Mouse (Mus musculus): ENCODE data around the gene Gldc. TPM values are rescaled to one million over a fixed set of nuclear protein-coding genes. Genes with fewer than 3 reads are reported as not detected.

Gldc gene
- polyA plus RNA-seq, 1 experiment, result not detected

DNA sequence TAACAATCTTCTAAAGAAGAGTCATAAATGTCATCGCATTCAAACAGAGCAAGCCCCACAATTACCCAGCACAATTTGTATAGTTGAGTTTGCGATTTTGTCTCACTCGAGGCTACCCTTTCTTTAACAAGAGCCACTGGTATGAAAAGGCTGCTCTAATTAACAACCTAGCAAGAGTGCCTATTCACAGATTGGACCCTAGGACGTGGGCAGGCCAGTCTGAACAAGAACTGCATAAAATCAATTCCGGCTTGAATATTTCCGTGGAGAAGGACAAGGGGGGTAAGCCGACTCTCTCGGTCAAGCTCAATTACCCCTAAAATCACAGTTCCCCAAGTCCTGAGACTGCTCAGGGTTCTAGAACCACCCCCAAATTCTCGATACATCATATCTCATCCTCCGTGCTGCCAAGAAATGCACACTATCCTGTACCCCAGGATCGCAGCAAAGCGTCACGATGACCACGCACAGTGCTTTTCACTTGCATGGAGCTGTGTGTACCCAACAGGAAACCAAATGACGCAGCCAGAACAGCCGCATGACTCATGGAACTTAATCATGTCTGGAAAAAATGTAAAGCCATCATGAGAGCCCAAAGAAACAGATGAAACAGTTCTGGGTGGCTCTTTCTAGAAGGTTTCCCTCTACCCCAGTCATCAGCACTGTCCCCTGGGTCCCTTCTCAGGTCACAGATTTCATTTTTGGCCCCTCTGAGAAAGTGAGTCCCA, 62.1 kb downstream of the Gldc start:
- Histone ChIP-seq H3K4me1 (peaks cover 17% of the 10 kb centered on the region), H3K27me3 (replicated peaks) (peaks cover 9% of the 10 kb centered on the region), H3K9me3 (peaks cover 7% of the 10 kb centered on the region; the same call in 1 of the 2 replicates), H3K4me3 (replicated peaks) (peak overlapping the region; percentile 53), H3K36me3 (replicated peaks; ENCODE audit: low read length) (no peaks in the 10 kb centered on the region)
- no peak for TF ChIP-seq GATA1 (IDR thresholded peaks at IDR 0.05; ENCODE audit: borderline replicate concordance, low read length)
- no peak for TF ChIP-seq FLI1 (IDR thresholded peaks at IDR 0.05; ENCODE audit: low read length)

DNA sequence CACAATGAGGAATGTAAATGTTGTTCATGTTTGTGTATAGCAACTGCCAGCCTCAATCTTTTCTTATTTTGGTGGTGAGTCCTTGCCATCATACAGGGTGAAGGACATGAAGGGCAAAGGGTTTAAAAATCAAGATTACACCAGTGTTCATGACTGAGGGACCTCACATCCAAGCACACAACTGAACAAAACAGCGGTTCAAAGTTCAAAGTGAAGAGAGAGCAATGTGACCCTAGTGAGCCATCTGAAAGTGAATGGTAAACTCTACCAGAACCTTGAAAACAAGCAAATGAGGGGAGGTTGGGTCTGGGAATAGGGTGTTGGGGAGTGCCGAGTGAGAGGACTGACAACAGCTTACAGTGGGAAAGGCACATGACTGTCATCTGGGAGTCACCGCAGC, 63.8 kb downstream of the Gldc start:
- peaks cover 8% of the 10 kb centered on the region; the same call in 1 of the 2 replicates for H3K9me3 ChIP-seq
- peaks cover 8% of the 10 kb centered on the region; the same call in 1 of the 2 replicates for H3K4me1 ChIP-seq
- H3K36me3 ChIP-seq (replicated peaks; ENCODE audit: low read length), result no peaks in the 10 kb centered on the region
- no peak for TF ChIP-seq FLI1 (IDR thresholded peaks at IDR 0.05; ENCODE audit: low read length)
- TF ChIP-seq GATA1 (IDR thresholded peaks at IDR 0.05; ENCODE audit: borderline replicate concordance, low read length), result no peak
- H3K4me3 ChIP-seq (replicated peaks), result no peak overlapping the region
- H3K27me3 ChIP-seq (replicated peaks), result peaks cover 9% of the 10 kb centered on the region

DNA sequence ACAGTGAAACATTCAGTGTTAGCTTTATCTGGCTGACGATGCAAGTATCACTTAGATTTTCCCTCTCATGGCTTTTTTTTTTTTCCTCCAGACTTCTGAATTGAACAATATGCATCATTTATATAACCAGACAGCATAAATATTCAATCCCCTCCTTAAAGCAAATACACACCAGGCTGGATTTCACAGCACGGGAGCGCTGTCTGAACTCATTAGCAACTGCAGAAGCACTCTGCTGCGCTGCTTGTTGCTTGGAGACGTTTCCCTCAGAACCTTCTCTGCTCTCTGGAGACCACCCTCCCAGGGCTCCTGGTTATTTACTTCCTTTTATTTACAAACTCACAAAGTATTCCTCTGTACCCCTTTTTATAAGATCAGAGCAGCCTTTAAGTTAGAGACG, 66.1 kb downstream of the Gldc start:
- no peaks in the 10 kb centered on the region for H3K36me3 ChIP-seq (replicated peaks; ENCODE audit: low read length)
- H3K9me3 ChIP-seq, result peaks cover 17% of the 10 kb centered on the region
- H3K4me1 ChIP-seq, result peaks cover 12% of the 10 kb centered on the region
- H3K4me3 ChIP-seq (replicated peaks), result no peak overlapping the region
- TF ChIP-seq FLI1 (IDR thresholded peaks at IDR 0.05; ENCODE audit: low read length), result no peak
- TF ChIP-seq GATA1 (IDR thresholded peaks at IDR 0.05; ENCODE audit: borderline replicate concordance, low read length), result no peak
- peaks cover 6% of the 10 kb centered on the region for H3K27me3 ChIP-seq (replicated peaks)

DNA sequence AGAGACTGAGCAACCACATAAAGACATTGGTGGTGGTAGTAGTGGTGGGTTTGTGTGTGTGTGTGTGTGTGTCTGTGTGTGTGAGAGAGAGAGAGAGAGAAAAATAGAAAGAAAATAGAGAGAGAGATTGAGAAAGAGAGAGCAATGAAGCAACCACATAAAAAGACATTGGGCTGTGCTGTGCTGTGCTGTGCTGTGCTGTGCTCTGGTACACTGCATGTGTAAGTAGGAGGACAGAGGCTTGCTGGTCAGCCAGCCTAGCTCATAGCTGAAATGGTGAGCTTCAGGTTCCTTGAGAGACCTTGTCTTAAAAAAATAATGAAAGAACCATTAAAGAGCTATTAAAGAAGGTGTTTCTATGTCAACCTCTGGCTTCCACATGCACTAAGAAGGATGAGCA, 66.6 kb downstream of the Gldc start:
- peaks cover 11% of the 10 kb centered on the region for H3K4me1 ChIP-seq
- H3K9me3 ChIP-seq, result peaks cover 16% of the 10 kb centered on the region
- H3K27me3 ChIP-seq (replicated peaks), result peaks cover 5% of the 10 kb centered on the region
- H3K4me3 ChIP-seq (replicated peaks), result no peak overlapping the region
- no peaks in the 10 kb centered on the region for H3K36me3 ChIP-seq (replicated peaks; ENCODE audit: low read length)
- TF ChIP-seq FLI1 (IDR thresholded peaks at IDR 0.05; ENCODE audit: low read length), result no peak
- no peak for TF ChIP-seq GATA1 (IDR thresholded peaks at IDR 0.05; ENCODE audit: borderline replicate concordance, low read length)

DNA sequence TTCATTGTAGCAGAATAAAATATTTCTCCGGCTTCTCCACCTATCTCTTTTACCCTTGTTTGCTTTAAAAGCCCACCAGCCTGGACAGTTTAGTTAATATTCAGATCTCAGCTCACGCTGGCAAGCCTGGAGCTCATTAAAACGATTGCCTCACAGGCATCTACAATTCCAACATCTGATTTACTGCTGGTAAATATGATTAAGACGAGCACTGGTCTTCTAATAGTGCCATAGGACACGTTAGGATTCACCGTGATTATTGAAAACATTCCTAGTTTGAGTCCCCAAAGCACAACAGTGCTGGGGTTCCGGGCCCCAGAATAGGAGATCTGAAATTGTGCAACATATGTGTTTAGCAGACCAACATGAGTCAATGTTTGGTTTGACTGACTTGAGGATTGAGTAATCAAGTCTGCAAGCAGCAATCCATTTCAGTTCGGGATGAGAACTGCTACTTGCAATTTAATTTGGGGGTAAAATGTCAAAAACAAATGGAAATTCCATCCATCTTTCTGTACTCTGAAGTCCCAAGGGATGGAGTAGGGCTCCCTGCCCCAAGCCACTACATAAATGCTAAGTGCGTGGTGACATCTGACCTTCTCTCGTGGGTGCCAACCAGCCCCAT, 67.9 kb downstream of the Gldc start:
- Histone ChIP-seq H3K4me1 (peaks cover 4% of the 10 kb centered on the region), H3K36me3 (replicated peaks; ENCODE audit: low read length) (no peaks in the 10 kb centered on the region), H3K4me3 (replicated peaks) (no peak overlapping the region), H3K9me3 (peaks cover 15% of the 10 kb centered on the region), H3K27me3 (replicated peaks) (peaks cover 3% of the 10 kb centered on the region)
- TF ChIP-seq GATA1 (IDR thresholded peaks at IDR 0.05; ENCODE audit: borderline replicate concordance, low read length) (no peak), FLI1 (IDR thresholded peaks at IDR 0.05; ENCODE audit: low read length) (no peak)

DNA sequence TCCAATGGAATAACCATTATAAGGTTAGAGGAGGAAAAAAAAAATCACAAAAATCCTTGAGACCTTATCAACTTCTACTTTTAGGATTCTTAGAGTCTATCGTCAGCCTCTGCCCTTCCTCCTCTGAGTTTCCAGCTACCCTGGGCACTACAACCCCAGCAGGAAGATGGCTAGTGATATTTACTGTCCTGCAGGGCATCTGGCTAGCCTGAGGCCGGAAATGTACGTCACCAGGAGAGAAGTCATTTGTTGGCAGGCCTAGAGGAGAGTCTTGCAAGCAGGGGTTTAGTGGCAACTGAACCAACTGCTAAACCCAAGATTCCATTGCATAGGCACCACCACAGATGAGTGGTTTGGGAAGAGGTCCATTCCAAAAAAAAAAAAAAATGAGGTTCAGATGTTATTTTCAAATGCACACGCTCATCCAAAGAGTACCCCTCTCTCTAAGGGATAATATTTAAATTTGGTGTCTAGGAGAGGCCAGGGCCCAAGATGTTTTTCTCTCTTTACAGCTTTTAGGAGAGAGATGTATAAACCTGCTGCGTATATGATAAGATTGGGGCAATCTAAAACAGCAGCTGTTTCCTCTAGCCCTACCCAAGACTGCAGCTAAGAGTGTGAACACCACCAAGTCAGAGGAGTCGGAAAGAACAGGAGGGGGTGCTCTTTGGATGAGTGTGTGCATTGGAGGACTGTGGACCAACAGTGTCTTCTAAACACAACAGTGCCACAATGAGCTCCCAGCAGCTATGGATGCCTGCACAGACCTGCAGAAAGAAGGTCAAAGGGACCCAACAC, 70.0 kb downstream of the Gldc start:
- Histone ChIP-seq H3K9me3 (peaks cover 23% of the 10 kb centered on the region), H3K4me3 (replicated peaks) (no peak overlapping the region), H3K27me3 (replicated peaks) (no peaks in the 10 kb centered on the region), H3K4me1 (peaks cover 4% of the 10 kb centered on the region), H3K36me3 (replicated peaks; ENCODE audit: low read length) (no peaks in the 10 kb centered on the region)
- TF ChIP-seq GATA1 (IDR thresholded peaks at IDR 0.05; ENCODE audit: borderline replicate concordance, low read length) (no peak), FLI1 (IDR thresholded peaks at IDR 0.05; ENCODE audit: low read length) (no peak)

DNA sequence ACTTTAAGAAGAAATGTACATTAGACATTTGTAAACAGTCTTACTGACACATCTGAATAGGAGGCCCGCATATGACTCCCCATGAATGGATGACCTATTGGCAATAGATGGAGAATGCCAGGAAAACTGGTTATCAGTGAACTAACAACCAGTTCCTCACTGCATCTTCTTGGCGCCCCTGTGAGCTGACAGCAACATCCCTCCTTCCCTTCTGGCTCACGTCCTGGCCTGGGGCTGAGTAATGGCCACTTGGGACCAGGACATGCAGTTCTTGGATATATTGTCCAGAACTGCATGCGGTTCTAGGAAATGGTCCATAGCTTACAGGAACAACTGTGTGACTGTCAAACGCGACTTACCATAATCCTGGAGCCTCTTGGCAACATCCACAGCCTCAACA, 72.6 kb downstream of the Gldc start:
- peaks cover 13% of the 10 kb centered on the region for H3K36me3 ChIP-seq (replicated peaks; ENCODE audit: low read length)
- H3K4me1 ChIP-seq, result peaks cover 4% of the 10 kb centered on the region
- no peaks in the 10 kb centered on the region for H3K27me3 ChIP-seq (replicated peaks)
- TF ChIP-seq FLI1 (IDR thresholded peaks at IDR 0.05; ENCODE audit: low read length), result no peak
- TF ChIP-seq GATA1 (IDR thresholded peaks at IDR 0.05; ENCODE audit: borderline replicate concordance, low read length), result no peak
- peaks cover 45% of the 10 kb centered on the region for H3K9me3 ChIP-seq
- H3K4me3 ChIP-seq (replicated peaks), result no peak overlapping the region

DNA sequence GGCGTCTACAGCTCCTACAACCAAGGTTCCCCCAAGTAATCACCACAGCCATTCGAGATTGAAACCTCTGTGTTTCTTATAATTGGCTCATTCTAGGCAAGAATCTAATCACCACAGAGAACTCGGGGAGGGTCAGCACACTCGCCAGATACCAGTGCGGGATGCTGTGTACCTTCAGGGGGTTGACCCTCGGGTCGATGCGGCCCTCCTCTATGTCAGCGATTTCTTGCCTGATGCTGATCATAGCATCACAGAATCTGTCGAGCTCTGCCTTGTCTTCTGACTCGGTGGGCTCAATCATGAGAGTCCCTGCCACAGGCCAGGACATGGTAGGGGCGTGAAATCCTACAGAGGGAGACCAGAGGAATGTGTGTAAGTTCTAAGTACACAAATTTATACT, 74.7 kb downstream of the Gldc start:
- Histone ChIP-seq H3K9me3 (peaks cover 36% of the 10 kb centered on the region), H3K4me1 (peaks cover 2% of the 10 kb centered on the region), H3K27me3 (replicated peaks) (no peaks in the 10 kb centered on the region), H3K4me3 (replicated peaks) (no peak overlapping the region), H3K36me3 (replicated peaks; ENCODE audit: low read length) (peaks cover 33% of the 10 kb centered on the region)
- no peak for TF ChIP-seq FLI1 (IDR thresholded peaks at IDR 0.05; ENCODE audit: low read length)
- TF ChIP-seq GATA1 (IDR thresholded peaks at IDR 0.05; ENCODE audit: borderline replicate concordance, low read length), result no peak

DNA sequence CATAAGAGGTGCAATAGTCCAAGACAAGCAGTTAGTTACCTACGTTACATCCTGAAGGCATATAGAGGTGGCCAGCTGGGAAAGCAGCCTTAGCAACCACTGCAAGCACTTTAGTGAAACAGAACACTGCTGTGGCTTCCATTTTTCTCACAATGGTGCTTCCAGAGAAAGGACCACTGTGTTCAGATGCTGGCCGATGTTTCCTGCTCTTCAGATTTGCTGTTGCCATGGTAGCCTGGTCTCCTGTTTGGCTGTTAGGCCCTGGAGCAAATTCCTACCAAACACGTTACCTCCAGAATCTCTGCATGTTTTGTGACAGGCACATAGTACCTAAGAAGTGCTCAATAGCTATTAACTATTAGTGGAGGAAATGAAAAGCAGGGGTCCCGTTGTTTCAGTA, 78.2 kb downstream of the Gldc start:
- TF ChIP-seq FLI1 (IDR thresholded peaks at IDR 0.05; ENCODE audit: low read length), result no peak
- TF ChIP-seq GATA1 (IDR thresholded peaks at IDR 0.05; ENCODE audit: borderline replicate concordance, low read length), result no peak

More for the DNA sequence above, 78.2 kb downstream of the Gldc start:
- H3K4me3 ChIP-seq (replicated peaks), result no peak overlapping the region
- no peaks in the 10 kb centered on the region for H3K4me1 ChIP-seq
- H3K27me3 ChIP-seq (replicated peaks), result no peaks in the 10 kb centered on the region
- peaks cover 68% of the 10 kb centered on the region for H3K36me3 ChIP-seq (replicated peaks; ENCODE audit: low read length)
- H3K9me3 ChIP-seq, result peaks cover 34% of the 10 kb centered on the region

Data from megakaryocyte, embryonic 14.5 days (primary cell).